Mouse (Mus musculus) liver, postnatal 0 days (tissue): ENCODE measurements around the gene Lmo1.

Experiments
- CTCF ChIP-seq: sonication (generic); IDR thresholded peaks from 2 replicates; pipeline ENCODE4 v1.5.1; 2016; ENCODE audit warnings: antibody characterized with exemption, low read depth
- EP300 ChIP-seq: IDR thresholded peaks from 2 replicates; pipeline ENCODE4 v1.6.1; 2016; ENCODE audit warnings: antibody characterized with exemption, low read depth, mild to moderate bottlenecking

- TF ChIP-seq CTCF = peak; percentile 86
- TF ChIP-seq EP300 = no peak
These were observed 43.3 kb upstream of the Lmo1 start for GRCm38 (mm10) chr7:109218130-109218976.
